Mouse (Mus musculus): ENCODE results near the gene Slc15a5. TPM values are rescaled to one million over a fixed set of nuclear protein-coding genes. Genes with fewer than 3 reads are reported as not detected.
A peak's percentile ranks its signal among the peaks of the same experiment; 100 is the strongest.

The Slc15a5 gene
- polyA plus RNA-seq, 1 experiment from 2014 or later = not detected

DNA sequence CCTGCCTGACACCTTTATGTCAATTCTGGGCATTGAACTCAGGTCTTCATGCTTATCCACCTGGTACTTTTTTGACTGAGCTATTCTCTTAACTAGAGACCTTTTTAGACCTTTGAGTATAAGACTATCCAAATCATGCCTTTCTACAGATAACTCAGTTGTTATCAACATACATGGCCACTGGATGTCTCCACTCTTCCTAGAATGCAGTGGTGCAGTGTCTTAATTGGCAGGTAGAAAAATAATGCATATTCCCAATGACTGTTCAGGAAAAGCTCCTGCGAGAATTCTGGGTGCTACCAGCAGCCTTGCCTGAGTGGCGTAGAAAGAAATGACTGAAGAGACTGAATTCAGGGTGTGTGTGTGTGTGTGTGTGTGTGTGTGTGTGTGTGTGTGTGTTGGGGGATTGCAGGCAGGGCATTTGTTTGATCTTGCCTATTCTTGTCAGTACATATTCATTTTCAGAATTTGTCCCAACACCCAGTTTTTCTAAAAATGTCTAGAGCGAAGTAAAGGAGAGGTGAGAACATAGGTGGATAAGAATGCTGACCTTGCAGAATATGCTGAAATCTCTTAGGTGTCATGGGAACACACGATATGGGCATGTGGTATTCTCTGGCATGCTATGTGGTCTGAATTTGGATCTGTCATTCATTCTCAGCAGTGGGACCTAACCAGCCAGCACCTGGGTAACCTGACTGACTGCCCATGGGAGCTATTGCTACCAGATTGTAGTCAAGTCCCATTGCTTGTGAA, 119.5 kb downstream of the Slc15a5 start:
- 82% methylated on average over 4 of the region's 4 CpGs for WGBS
- Histone ChIP-seq H3K4me2 (ENCODE audit: low read depth, low read length) (no peak overlapping the region), H3K36me3 (ENCODE audit: control insufficient read depth, insufficient read depth, low read length) (no peaks in the 10 kb centered on the region), H3K9ac (ENCODE audit: low read depth, low read length) (no peak overlapping the region), H3K27me3 (replicated peaks; ENCODE audit: control insufficient read depth, insufficient read depth, low read length) (no peaks in the 10 kb centered on the region), H3K9me3 (ENCODE audit: control insufficient read depth, low read length) (no peaks in the 10 kb centered on the region), H3K27ac (replicated peaks; ENCODE audit: low read depth, low read length) (no peak overlapping the region), H3K4me3 (ENCODE audit: low read depth, low read length) (no peak overlapping the region), H3K4me1 (ENCODE audit: control insufficient read depth, insufficient read depth, low read length) (no peaks in the 10 kb centered on the region)
- DNase-seq (ENCODE audit: low spot score) (no peak), ATAC-seq (ENCODE audit: low read depth) (no peak)

DNA sequence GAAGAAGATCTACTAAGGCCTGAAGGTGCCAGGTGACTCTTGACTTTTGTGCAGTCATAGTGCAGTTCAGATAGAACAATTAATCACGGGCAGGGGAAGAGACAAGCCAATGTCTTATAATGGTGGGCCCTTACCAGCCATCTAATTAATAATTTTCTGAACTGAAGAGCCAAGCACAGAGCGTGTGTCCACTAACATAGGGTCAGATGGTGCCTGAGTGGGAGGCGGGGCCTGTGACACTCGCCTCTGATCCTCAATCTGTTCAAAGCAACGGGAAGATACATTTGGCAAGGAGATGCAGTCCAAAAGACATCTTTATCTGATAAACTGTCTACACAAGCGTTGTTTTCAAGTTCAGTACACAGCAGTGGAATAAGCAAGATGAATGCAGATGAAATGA, 122.1 kb downstream of the Slc15a5 start:
- no peak overlapping the region for H3K27ac ChIP-seq (replicated peaks; ENCODE audit: low read depth, low read length)
- H3K36me3 ChIP-seq (ENCODE audit: control insufficient read depth, insufficient read depth, low read length) = no peaks in the 10 kb centered on the region

DNA sequence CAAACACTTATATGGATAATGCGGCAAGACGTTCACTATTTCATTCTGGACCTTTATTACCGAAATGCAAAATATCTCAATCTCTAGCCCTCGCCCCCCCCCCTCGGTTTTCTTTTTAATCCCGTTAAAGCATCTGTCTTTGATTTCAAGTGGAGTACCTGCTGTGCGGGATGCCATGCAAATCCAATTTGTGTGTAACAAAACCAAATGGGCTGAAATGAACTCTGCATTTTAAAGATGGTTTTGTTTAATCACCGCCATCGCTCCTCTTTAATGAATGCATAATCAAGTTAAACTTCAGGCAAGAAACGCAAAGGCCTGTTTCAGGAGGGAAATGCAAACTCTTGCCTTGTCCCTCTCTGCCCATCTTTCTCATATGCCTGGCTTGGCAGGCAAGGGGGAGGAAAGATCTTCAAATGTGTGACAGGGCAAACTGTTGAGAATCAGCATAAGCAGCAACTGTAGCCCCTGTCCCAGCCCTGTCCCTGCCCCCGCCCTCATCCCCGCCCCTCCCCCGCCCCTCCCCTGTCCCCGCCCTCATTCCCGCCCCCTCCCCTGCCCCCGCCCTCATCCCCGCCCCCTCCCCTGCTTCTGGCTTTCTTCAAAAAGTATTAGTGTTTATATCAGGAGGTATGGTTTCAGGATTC, 122.8 kb downstream of the Slc15a5 start:
- peak overlapping the region; percentile 11; the same call in 1 of the 2 replicates for H3K4me2 ChIP-seq (ENCODE audit: low read depth, low read length)
- H3K9me3 ChIP-seq (ENCODE audit: control insufficient read depth, low read length) = no peaks in the 10 kb centered on the region
- H3K27me3 ChIP-seq (replicated peaks; ENCODE audit: control insufficient read depth, insufficient read depth, low read length) = no peaks in the 10 kb centered on the region
- ATAC-seq (ENCODE audit: low read depth) (no peak), DNase-seq (ENCODE audit: low spot score) (peak; percentile 17)
- H3K36me3 ChIP-seq (ENCODE audit: control insufficient read depth, insufficient read depth, low read length) = no peaks in the 10 kb centered on the region
- no peaks in the 10 kb centered on the region for H3K4me1 ChIP-seq (ENCODE audit: control insufficient read depth, insufficient read depth, low read length)
- WGBS = 27% methylated on average over 12 of the region's 17 CpGs
- no peak overlapping the region for H3K27ac ChIP-seq (replicated peaks; ENCODE audit: low read depth, low read length)
- no peak overlapping the region for H3K9ac ChIP-seq (ENCODE audit: low read depth, low read length)
- H3K4me3 ChIP-seq (ENCODE audit: low read depth, low read length) = no peak overlapping the region

More for the DNA sequence above, 122.1 kb downstream of the Slc15a5 start:
- no peak overlapping the region for H3K9ac ChIP-seq (ENCODE audit: low read depth, low read length)
- DNase-seq (ENCODE audit: low spot score) (no peak), ATAC-seq (ENCODE audit: low read depth) (no peak)
- WGBS = 86% methylated on average over 6 of the region's 6 CpGs
- H3K4me3 ChIP-seq (ENCODE audit: low read depth, low read length) = no peak overlapping the region
- no peaks in the 10 kb centered on the region for H3K4me1 ChIP-seq (ENCODE audit: control insufficient read depth, insufficient read depth, low read length)
- no peak overlapping the region for H3K4me2 ChIP-seq (ENCODE audit: low read depth, low read length)
- H3K9me3 ChIP-seq (ENCODE audit: control insufficient read depth, low read length) = no peaks in the 10 kb centered on the region
- no peaks in the 10 kb centered on the region for H3K27me3 ChIP-seq (replicated peaks; ENCODE audit: control insufficient read depth, insufficient read depth, low read length)

DNA sequence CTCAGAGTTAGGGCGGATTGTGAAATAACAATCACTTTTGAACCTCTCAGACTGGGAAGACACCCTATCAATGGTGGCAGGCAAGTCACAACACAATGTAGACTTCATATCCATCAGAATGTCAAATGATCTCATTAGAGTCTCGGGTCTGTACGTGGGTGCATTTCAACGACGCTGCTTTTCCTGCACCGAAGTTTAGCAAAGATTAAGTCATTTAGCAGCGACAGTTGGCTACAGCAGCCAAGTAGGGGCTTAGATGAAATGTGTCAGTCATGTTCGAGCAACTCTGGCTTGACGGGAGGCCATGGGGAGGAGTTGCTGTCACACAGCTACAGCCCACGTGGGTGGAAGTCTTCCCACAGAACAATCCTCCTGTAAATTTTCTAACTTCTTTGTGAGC, 133.2 kb downstream of the Slc15a5 start:
- no peak overlapping the region for H3K27ac ChIP-seq (replicated peaks; ENCODE audit: low read depth, low read length)
- no peaks in the 10 kb centered on the region for H3K9me3 ChIP-seq (ENCODE audit: control insufficient read depth, low read length)
- no peaks in the 10 kb centered on the region for H3K27me3 ChIP-seq (replicated peaks; ENCODE audit: control insufficient read depth, insufficient read depth, low read length)
- ATAC-seq (ENCODE audit: low read depth) (no peak), DNase-seq (ENCODE audit: low spot score) (no peak)
- no peak overlapping the region for H3K4me3 ChIP-seq (ENCODE audit: low read depth, low read length)
- no peak overlapping the region for H3K4me2 ChIP-seq (ENCODE audit: low read depth, low read length)
- WGBS = 75% methylated on average over 10 of the region's 10 CpGs
- H3K36me3 ChIP-seq (ENCODE audit: control insufficient read depth, insufficient read depth, low read length) = no peaks in the 10 kb centered on the region
- no peak overlapping the region for H3K9ac ChIP-seq (ENCODE audit: low read depth, low read length)
- no peaks in the 10 kb centered on the region for H3K4me1 ChIP-seq (ENCODE audit: control insufficient read depth, insufficient read depth, low read length)

DNA sequence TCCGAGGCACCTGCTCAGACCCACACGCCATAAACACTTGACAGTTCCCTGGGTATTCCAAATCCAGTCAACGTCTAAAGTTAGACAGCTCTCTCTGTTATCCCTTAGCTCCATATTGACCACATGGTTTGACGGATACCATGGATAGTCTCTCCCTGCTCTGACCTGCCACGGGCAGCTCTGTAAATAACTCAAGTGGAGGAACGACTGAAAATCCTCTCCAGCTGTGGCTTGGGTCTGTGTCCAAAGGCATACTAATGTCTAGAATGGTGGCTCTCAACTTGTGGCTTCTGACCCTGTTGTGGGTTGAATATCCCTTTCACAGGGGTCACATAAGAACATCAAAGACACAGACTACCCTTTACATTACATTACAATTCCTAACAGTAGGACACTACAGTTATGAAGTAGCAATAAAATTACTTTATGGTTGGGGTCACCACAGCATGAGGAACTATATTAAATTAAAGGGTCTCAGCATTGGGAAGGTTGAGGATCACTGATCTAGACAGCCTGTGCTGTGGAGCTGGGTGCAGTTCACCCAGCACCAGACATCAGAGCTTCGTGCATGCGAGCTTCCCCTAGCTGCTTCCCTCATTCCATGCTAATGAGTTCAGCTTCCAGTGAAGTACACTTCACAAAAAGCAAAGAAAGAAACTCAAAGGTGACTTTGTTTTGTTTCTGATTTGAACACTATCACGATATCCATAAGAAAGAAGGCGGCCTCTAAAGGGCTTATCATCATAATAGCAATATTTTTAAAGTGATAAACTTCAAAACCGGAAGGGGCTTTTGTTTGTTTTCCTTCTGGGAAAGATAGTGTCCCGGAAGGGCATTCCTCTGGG, 139.1 kb downstream of the Slc15a5 start:
- no peak for DNase-seq (ENCODE audit: low spot score)
- no peak overlapping the region for H3K4me3 ChIP-seq (ENCODE audit: low read depth, low read length)
- H3K9me3 ChIP-seq (ENCODE audit: control insufficient read depth, low read length) = no peaks in the 10 kb centered on the region
- no peaks in the 10 kb centered on the region for H3K27me3 ChIP-seq (replicated peaks; ENCODE audit: control insufficient read depth, insufficient read depth, low read length)
- 64% methylated on average over 12 of the region's 12 CpGs for WGBS
- H3K4me1 ChIP-seq (ENCODE audit: control insufficient read depth, insufficient read depth, low read length) = no peaks in the 10 kb centered on the region
- no peak overlapping the region for H3K27ac ChIP-seq (replicated peaks; ENCODE audit: low read depth, low read length)
- no peak for ATAC-seq (ENCODE audit: low read depth)
- H3K9ac ChIP-seq (ENCODE audit: low read depth, low read length) = no peak overlapping the region
- H3K4me2 ChIP-seq (ENCODE audit: low read depth, low read length) = no peak overlapping the region
- H3K36me3 ChIP-seq (ENCODE audit: control insufficient read depth, insufficient read depth, low read length) = no peaks in the 10 kb centered on the region

DNA sequence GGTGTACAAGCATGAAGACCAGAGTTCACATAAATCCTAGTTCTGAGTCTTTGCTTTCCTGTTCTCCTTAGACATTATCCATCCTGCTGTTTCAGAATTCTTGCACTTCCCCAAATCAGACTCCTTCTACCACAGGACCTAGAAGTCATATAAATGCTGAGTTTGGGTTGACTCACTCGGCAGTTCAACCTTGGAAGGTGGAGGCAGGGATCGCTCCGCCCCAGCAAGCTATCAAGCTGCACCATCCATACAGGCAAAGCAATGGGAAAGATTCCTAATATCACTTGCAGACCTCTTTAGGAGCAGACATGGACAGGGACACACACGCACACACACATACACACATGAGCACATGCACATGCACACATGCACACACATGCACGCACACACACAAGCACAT, 142.2 kb downstream of the Slc15a5 start:
- ATAC-seq (ENCODE audit: low read depth) (no peak), DNase-seq (ENCODE audit: low spot score) (no peak)
- WGBS = 86% methylated on average over 5 of the region's 5 CpGs

DNA sequence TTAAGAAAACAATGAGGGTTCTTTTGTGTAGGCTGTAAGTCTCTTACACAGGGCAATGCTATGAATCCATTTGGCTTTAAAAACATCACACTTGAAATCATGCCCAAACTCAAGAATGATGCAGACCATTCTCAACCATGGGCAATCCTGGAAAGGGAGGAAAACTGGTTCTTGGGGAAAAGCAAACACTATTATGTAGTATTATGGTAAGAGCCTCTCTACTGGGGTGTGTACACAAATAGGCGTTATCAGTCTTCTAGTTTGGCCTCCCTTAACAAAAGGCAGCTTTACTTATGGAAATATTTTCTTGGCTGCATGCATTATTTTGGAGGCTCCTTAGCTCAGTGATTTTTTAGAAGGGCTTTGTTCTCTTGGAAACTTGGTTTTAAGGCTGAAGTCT, 143.4 kb downstream of the Slc15a5 start:
- Histone ChIP-seq H3K4me1 (ENCODE audit: control insufficient read depth, insufficient read depth, low read length) (no peaks in the 10 kb centered on the region), H3K4me2 (ENCODE audit: low read depth, low read length) (no peak overlapping the region), H3K27ac (replicated peaks; ENCODE audit: low read depth, low read length) (no peak overlapping the region), H3K36me3 (ENCODE audit: control insufficient read depth, insufficient read depth, low read length) (no peaks in the 10 kb centered on the region), H3K9me3 (ENCODE audit: control insufficient read depth, low read length) (no peaks in the 10 kb centered on the region), H3K9ac (ENCODE audit: low read depth, low read length) (no peak overlapping the region), H3K27me3 (replicated peaks; ENCODE audit: control insufficient read depth, insufficient read depth, low read length) (no peaks in the 10 kb centered on the region), H3K4me3 (ENCODE audit: low read depth, low read length) (no peak overlapping the region)
- WGBS = 59% methylated on average over 1 of the region's 1 CpGs
- DNase-seq (ENCODE audit: low spot score) (peak; percentile 12), ATAC-seq (ENCODE audit: low read depth) (no peak)

More for the DNA sequence above, 142.2 kb downstream of the Slc15a5 start:
- H3K27me3 ChIP-seq (replicated peaks; ENCODE audit: control insufficient read depth, insufficient read depth, low read length) = no peaks in the 10 kb centered on the region
- H3K4me1 ChIP-seq (ENCODE audit: control insufficient read depth, insufficient read depth, low read length) = no peaks in the 10 kb centered on the region
- no peak overlapping the region for H3K27ac ChIP-seq (replicated peaks; ENCODE audit: low read depth, low read length)
- H3K4me3 ChIP-seq (ENCODE audit: low read depth, low read length) = no peak overlapping the region
- no peaks in the 10 kb centered on the region for H3K36me3 ChIP-seq (ENCODE audit: control insufficient read depth, insufficient read depth, low read length)
- no peak overlapping the region for H3K4me2 ChIP-seq (ENCODE audit: low read depth, low read length)
- H3K9me3 ChIP-seq (ENCODE audit: control insufficient read depth, low read length) = no peaks in the 10 kb centered on the region
- H3K9ac ChIP-seq (ENCODE audit: low read depth, low read length) = no peak overlapping the region

DNA sequence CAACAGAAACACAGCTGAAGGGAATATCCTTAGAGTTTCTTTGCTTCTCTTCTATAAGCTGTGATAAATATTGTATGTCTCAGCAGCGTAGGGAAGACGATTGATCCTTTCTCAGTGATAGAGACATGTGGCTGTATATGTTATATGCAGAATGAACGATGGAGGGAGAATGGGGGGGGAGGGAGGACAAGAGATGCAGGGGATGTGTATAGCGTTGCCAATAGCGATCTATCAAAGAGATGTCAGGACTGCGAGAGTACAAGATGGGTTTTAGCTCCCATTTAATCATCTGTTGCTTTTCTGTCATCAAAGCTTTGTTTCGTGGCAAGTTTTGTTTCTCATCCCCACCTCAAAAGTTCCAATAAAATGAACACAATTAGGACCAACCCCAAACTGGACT, 143.9 kb downstream of the Slc15a5 start:
- Histone ChIP-seq H3K4me2 (ENCODE audit: low read depth, low read length) (no peak overlapping the region), H3K36me3 (ENCODE audit: control insufficient read depth, insufficient read depth, low read length) (no peaks in the 10 kb centered on the region), H3K9me3 (ENCODE audit: control insufficient read depth, low read length) (no peaks in the 10 kb centered on the region), H3K9ac (ENCODE audit: low read depth, low read length) (no peak overlapping the region), H3K27ac (replicated peaks; ENCODE audit: low read depth, low read length) (no peak overlapping the region), H3K4me3 (ENCODE audit: low read depth, low read length) (no peak overlapping the region), H3K27me3 (replicated peaks; ENCODE audit: control insufficient read depth, insufficient read depth, low read length) (no peaks in the 10 kb centered on the region), H3K4me1 (ENCODE audit: control insufficient read depth, insufficient read depth, low read length) (no peaks in the 10 kb centered on the region)
- WGBS = 75% methylated on average over 7 of the region's 7 CpGs
- DNase-seq (ENCODE audit: low spot score) (no peak), ATAC-seq (ENCODE audit: low read depth) (no peak)

Data from embryonic facial prominence, embryonic 14.5 days (tissue).